Mouse (Mus musculus) spleen, postnatal 0 days (tissue): ENCODE data around the gene Tspoap1. TPM values are rescaled to one million over a fixed set of nuclear protein-coding genes. Genes with fewer than 3 reads are reported as not detected.

Experiments
- microRNA counts: library from miRNA; unstranded; fragments of <30 nt; microRNA quantifications from one replicate; lab custom pipeline; 2015
- polyA plus RNA-seq: library from polyadenylated mRNA; unstranded; fragments of >200 nt; fragmentation: Nextera tagmentation; extraction: Ambion mirVana; gene quantifications from 2 replicates; pipeline ENCODE4 v1.2.1, GENCODE M21; 2015

The Tspoap1 gene
- polyA plus RNA-seq = 2.9 and 4.3 TPM in 2 replicates

GRCm38 (mm10) chr11:87760301-87761081 lies at the start of gene Tspoap1:
Tspoap1 (plus strand) TSS chr11:87760541.

GRCm38 (mm10) chr11:87737175-87737740 lies 23.1 kb upstream of the Tspoap1 start, which contains the start of gene Supt4a:
Supt4a (plus strand) TSS chr11:87737552.

GRCm38 (mm10) chr11:87793460-87793859 lies 33.1 kb downstream of the Tspoap1 start, which contains the start of gene Mpo:
Mpo (plus strand) TSS chr11:87793581.

GRCm38 (mm10) chr11:87828239-87828900 lies 68.0 kb downstream of the Tspoap1 start, which contains the start of gene Lpo:
Lpo (minus strand) TSS chr11:87828289.

MicroRNA genes within 50 kb of the gene (microRNA counts, 519-probe panel; counts per million panel counts)
- 10,973 counts per million, percentile 99 among the panel's probes with 10 or more counts for microRNA mmu-miR-142-3p (lab: Ali Mortazavi, UCI)
- microRNA mmu-miR-142-5p (lab: Ali Mortazavi, UCI) = 3,030 counts per million, percentile 6 among the panel's probes with 10 or more counts

Other genes starting within 250 kb of the Tspoap1 start
- not detected in 2 replicates for gene Gm11492, start 193.9 kb upstream of the Tspoap1 start, polyA plus RNA-seq
- gene Sept4, start 191.6 kb upstream of the Tspoap1 start, polyA plus RNA-seq = 53.8 and 70.3 TPM in 2 replicates
- gene Mtmr4, start 168.4 kb upstream of the Tspoap1 start, polyA plus RNA-seq = 6.6 and 8.5 TPM in 2 replicates
- gene Hsf5, start 143.4 kb upstream of the Tspoap1 start, polyA plus RNA-seq = 0.06 TPM in 2 replicates
- gene Rnf43, start 97.8 kb upstream of the Tspoap1 start, polyA plus RNA-seq = 2.3 and 3.2 TPM in 2 replicates
- gene Supt4a, start 23.0 kb upstream of the Tspoap1 start, polyA plus RNA-seq = 228 and 242 TPM in 2 replicates
- 390 and 539 TPM in 2 replicates for gene Mpo, start 33.0 kb downstream of the Tspoap1 start, polyA plus RNA-seq
- not detected in 2 replicates for gene Lpo, start 67.7 kb downstream of the Tspoap1 start, polyA plus RNA-seq
- gene Mks1, start 92.7 kb downstream of the Tspoap1 start, polyA plus RNA-seq = 2.8 and 3.3 TPM in 2 replicates
- 0.14 and 0.39 TPM in 2 replicates for gene Epx, start 115.0 kb downstream of the Tspoap1 start, polyA plus RNA-seq
- not detected in 2 replicates for gene Olfr462, start 131.7 kb downstream of the Tspoap1 start, polyA plus RNA-seq
- not detected in 2 replicates for gene Olfr463, start 136.8 kb downstream of the Tspoap1 start, polyA plus RNA-seq
- not detected in 2 replicates for gene Olfr464, start 160.4 kb downstream of the Tspoap1 start, polyA plus RNA-seq
- gene Dynll2, start 227.0 kb downstream of the Tspoap1 start, polyA plus RNA-seq = 9.7 and 10.4 TPM in 2 replicates